Mouse (Mus musculus) kidney, adult 9 months (tissue): ENCODE measurements at regions not wholly inside any gene's neighbourhood (a gene's known extent, or its start where the extent isn't known, plus 50 kb on each side); places are given as distances from the start of the nearest gene placed in this dataset.
"Not testable (repeated sequence)": the region's sequence is repeated elsewhere in the genome, so short reads cannot be mapped to it uniquely, and the experiment has no call there.

ENCODE experiments used
- DNase-seq: peaks from one replicate; pipeline ENCODE4 v3.0.0; 2022

- peak; percentile 47 for DNase-seq
Observed at GRCm38 (mm10) chr4:97509576-97509975, 263.0 kb upstream of the Nfia start.

GRCm38 (mm10) chr4:97505734-97506133 lies 266.8 kb upstream of the Nfia start:
- no peak for DNase-seq

- DNase-seq = no peak
Observed at GRCm38 (mm10) chr4:97491248-97491804, 281.2 kb upstream of the Nfia start.

- DNase-seq = no peak
Observed at GRCm38 (mm10) chr4:97486354-97486753, 286.2 kb upstream of the Nfia start.

GRCm38 (mm10) chr4:97485225-97485624 lies 287.3 kb upstream of the Nfia start:
- no peak for DNase-seq

- no peak for DNase-seq
Observed at GRCm38 (mm10) chr4:97482701-97483246, 289.8 kb upstream of the Nfia start.

GRCm38 (mm10) chr4:97481836-97482235 lies 290.7 kb upstream of the Nfia start:
- peak; percentile 59 for DNase-seq

- peak; percentile 49 for DNase-seq
Observed at GRCm38 (mm10) chr4:97476571-97477190, 293.7 kb upstream of the Gm10192 start.

- DNase-seq = not testable (repeated sequence)
Observed at GRCm38 (mm10) chr4:97473492-97473891, 290.5 kb upstream of the Gm10192 start.

- no peak for DNase-seq
Observed at GRCm38 (mm10) chr4:97465932-97466666, 283.1 kb upstream of the Gm10192 start.

GRCm38 (mm10) chr4:97465517-97465916 lies 282.6 kb upstream of the Gm10192 start:
- DNase-seq = no peak

GRCm38 (mm10) chr4:97461177-97461576 lies 278.2 kb upstream of the Gm10192 start:
- no peak for DNase-seq

- DNase-seq = no peak
Observed at GRCm38 (mm10) chr4:97439288-97440029, 256.5 kb upstream of the Gm10192 start.

GRCm38 (mm10) chr4:97432681-97433080 lies 249.7 kb upstream of the Gm10192 start:
- no peak for DNase-seq

GRCm38 (mm10) chr4:97432094-97432493 lies 249.1 kb upstream of the Gm10192 start:
- no peak for DNase-seq

GRCm38 (mm10) chr4:97431239-97431638 lies 248.3 kb upstream of the Gm10192 start:
- no peak for DNase-seq

GRCm38 (mm10) chr4:97419845-97420244 lies 236.9 kb upstream of the Gm10192 start:
- no peak for DNase-seq

GRCm38 (mm10) chr4:97418616-97419015 lies 235.7 kb upstream of the Gm10192 start:
- peak; percentile 49 for DNase-seq

GRCm38 (mm10) chr4:97417943-97418342 lies 235.0 kb upstream of the Gm10192 start:
- no peak for DNase-seq

GRCm38 (mm10) chr4:97408633-97409296 lies 225.8 kb upstream of the Gm10192 start:
- DNase-seq = no peak

GRCm38 (mm10) chr4:97394697-97395280 lies 211.8 kb upstream of the Gm10192 start:
- DNase-seq = no peak

- peak; percentile 52 for DNase-seq
Observed at GRCm38 (mm10) chr4:97381084-97381483, 198.1 kb upstream of the Gm10192 start.
